Mouse (Mus musculus) MEL (cell line): ENCODE measurements around the gene Catsperg1.

Experiments used
- BHLHE40 ChIP-seq: IDR thresholded peaks from 2 replicates; pipeline ENCODE4 v1.6.1; 2012; ENCODE audit warnings: low read depth, mild to moderate bottlenecking, inconsistent platforms, low read length, improper control_type of control experiment, borderline replicate concordance
- CHD1 ChIP-seq: IDR thresholded peaks from 2 replicates; pipeline ENCODE4 v1.6.1; 2012; ENCODE audit warnings: low read depth, mild to moderate bottlenecking, inconsistent platforms, low read length, improper control_type of control experiment
- CTCF ChIP-seq, 3 experiments: IDR thresholded peaks in 2 of 3; conservative IDR thresholded peaks in 1 of 3; 2 replicates each; pipeline ENCODE4 v1.5.1; 2011 to 2012; ENCODE audit warnings: low read length in 3 of 3, low read depth in 2 of 3, mild to moderate bottlenecking in 2 of 3, improper control_type of control experiment in 1 of 3, inconsistent platforms in 1 of 3, mixed read lengths in 1 of 3, moderate library complexity in 1 of 3; ENCODE audit not compliant: control insufficient read depth in 1 of 3, insufficient read depth in 1 of 3, poor library complexity in 1 of 3, severe bottlenecking in 1 of 3
- GABPA ChIP-seq: IDR thresholded peaks from 2 replicates; pipeline ENCODE4 v1.6.1; 2012; ENCODE audit warnings: low read depth, mild to moderate bottlenecking, inconsistent platforms, low read length, improper control_type of control experiment, moderate library complexity
- NRF1 ChIP-seq: IDR thresholded peaks from 2 replicates; pipeline ENCODE4 v1.6.1; 2014; ENCODE audit warnings: low read depth, mild to moderate bottlenecking, inconsistent platforms, low read length, improper control_type of control experiment, moderate library complexity; ENCODE audit not compliant: poor library complexity, insufficient read depth, severe bottlenecking
- POLR2A ChIP-seq, 2 experiments: IDR thresholded peaks; 2 replicates each; pipeline ENCODE4 v1.6.1; 2011 to 2012; ENCODE audit warnings: low read length in 2 of 2, mild to moderate bottlenecking in 2 of 2, control low read depth in 1 of 2, improper control_type of control experiment in 1 of 2, low read depth in 1 of 2, moderate library complexity in 1 of 2; ENCODE audit not compliant: control insufficient read depth in 1 of 2, insufficient read depth in 1 of 2, poor library complexity in 1 of 2
- POLR2AphosphoS2 ChIP-seq: IDR thresholded peaks from 2 replicates; pipeline ENCODE4 v1.6.1; 2011; ENCODE audit warnings: low read length, improper control_type of control experiment
- SIN3A ChIP-seq: IDR thresholded peaks from 2 replicates; pipeline ENCODE4 v1.6.1; 2012; ENCODE audit warnings: low read length, improper control_type of control experiment, inconsistent platforms
- TCF12 ChIP-seq: IDR thresholded peaks from 2 replicates; pipeline ENCODE4 v1.6.1; 2014; ENCODE audit warnings: low read depth, mild to moderate bottlenecking, inconsistent platforms, low read length, improper control_type of control experiment, moderate library complexity
- USF2 ChIP-seq, 2 experiments: IDR thresholded peaks; 2 replicates each; pipeline ENCODE4 v1.6.1; 2011 to 2012; ENCODE audit warnings: improper control_type of control experiment in 2 of 2, low read length in 2 of 2, borderline replicate concordance in 1 of 2, inconsistent platforms in 1 of 2, low read depth in 1 of 2, mild to moderate bottlenecking in 1 of 2; ENCODE audit not compliant: insufficient read depth in 1 of 2
- ZC3H11A ChIP-seq: IDR thresholded peaks from 2 replicates; pipeline ENCODE4 v1.6.1; 2012; ENCODE audit warnings: low read depth, mild to moderate bottlenecking, inconsistent platforms, low read length, improper control_type of control experiment
- ZMIZ1 ChIP-seq: IDR thresholded peaks from 2 replicates; pipeline ENCODE4 v1.6.1; 2012; ENCODE audit warnings: low read depth, mild to moderate bottlenecking, inconsistent platforms, low read length, improper control_type of control experiment, moderate library complexity

DNA sequence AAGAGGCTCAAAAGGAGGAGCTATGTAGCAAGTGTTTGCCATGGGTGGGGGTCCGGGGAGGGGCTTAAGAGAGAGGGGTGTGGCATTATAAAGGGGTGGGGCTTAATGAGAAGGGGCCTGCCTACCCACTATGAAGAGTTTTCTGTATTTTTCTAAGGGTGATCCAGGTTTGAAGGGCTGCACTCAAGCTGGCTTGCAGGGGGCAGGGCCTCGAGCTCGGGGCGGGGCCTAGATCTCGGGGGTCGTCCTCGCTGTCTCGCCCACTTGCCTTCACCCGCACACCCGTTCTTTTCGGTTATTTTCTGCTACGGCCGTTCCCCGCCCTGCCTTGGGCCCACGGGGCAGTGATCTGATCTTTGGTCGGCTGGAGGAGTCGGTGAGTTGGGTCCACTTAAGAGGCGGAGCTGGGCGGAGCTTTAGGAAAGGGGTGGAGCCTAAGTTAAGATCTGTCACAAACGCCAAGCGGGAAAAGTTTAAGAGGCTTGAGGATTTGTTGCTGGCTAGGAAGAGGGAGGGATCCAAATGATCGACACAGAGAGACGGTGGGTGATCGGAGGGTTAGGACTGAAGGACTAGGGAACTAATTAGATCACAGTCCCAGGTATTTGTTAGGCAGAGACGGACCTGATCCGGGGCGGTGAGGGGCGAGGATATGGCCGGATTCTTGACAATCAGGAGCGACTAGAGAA lies 43.6 kb downstream of the Catsperg1 start, which contains the start of the genes Ggn and Spred3:
- TF ChIP-seq SIN3A (no peak), CTCF (IDR thresholded peaks at IDR 0.05 in 2 of 3, conservative IDR thresholded peaks at IDR 0.05 in 1 of 3; ENCODE audit: control insufficient read depth in 1 of 3, insufficient read depth in 1 of 3, low read depth in 2 of 3, low read length in 3 of 3, poor library complexity in 1 of 3, severe bottlenecking in 1 of 3) (no peak), USF2 (IDR thresholded peaks at IDR 0.05; ENCODE audit: borderline replicate concordance in 1 of 2, insufficient read depth in 1 of 2, low read depth in 1 of 2, low read length in 2 of 2) (no peak), BHLHE40 (no peak), POLR2A (IDR thresholded peaks at IDR 0.05; ENCODE audit: control insufficient read depth in 1 of 2, insufficient read depth in 1 of 2, low read depth in 1 of 2, low read length in 2 of 2, poor library complexity in 1 of 2) (no peak), POLR2AphosphoS2 (no peak), NRF1 (no peak), TCF12 (no peak), ZMIZ1 (no peak), CHD1 (no peak), ZC3H11A (no peak), GABPA (0 out of 2 replicates have a peak, but pooled peaks have one; percentile 31)
